Mouse (Mus musculus) stomach, postnatal 0 days (tissue): ENCODE results near the gene Etv3.

Experiments
- CTCF ChIP-seq: IDR thresholded peaks from 2 replicates; pipeline ENCODE4 v1.5.1; 2016; ENCODE audit warnings: antibody characterized with exemption, low read depth, mild to moderate bottlenecking, moderate library complexity
- EP300 ChIP-seq: optimal IDR thresholded peaks from 2 replicates; pipeline ENCODE3; 2016; ENCODE audit warnings: antibody characterized with exemption

GRCm38 (mm10) chr3:87521126-87521525 is 4.1 kb upstream of the Etv3 start:
- TF ChIP-seq CTCF (no peak), EP300 (no peak)
